Mouse (Mus musculus) limb, embryonic 10.5 days (tissue): ENCODE data around the gene Lrrc7. TPM values are rescaled to one million over a fixed set of nuclear protein-coding genes. Genes with fewer than 3 reads are reported as not detected.

Experiments used
- DNase-seq: peaks from one replicate; pipeline ENCODE4 v3.0.0-alpha.2; 2017; ENCODE audit warnings: low spot score
- H3K27ac ChIP-seq: fragments of 300-500 bp; sonication (generic); 2 replicates; pipeline ENCODE4 v1.5.1; 2016; ENCODE audit warnings: mild to moderate bottlenecking
- H3K27me3 ChIP-seq: fragments of 300-500 bp; sonication (generic); 2 replicates; pipeline ENCODE4 v1.6.1; 2016; ENCODE audit warnings: low read depth, mild to moderate bottlenecking; ENCODE audit not compliant: poor library complexity, severe bottlenecking
- H3K36me3 ChIP-seq: fragments of 300-500 bp; sonication (generic); 2 replicates; pipeline ENCODE4 v1.6.1; 2016; ENCODE audit warnings: mild to moderate bottlenecking, moderate library complexity
- H3K4me1 ChIP-seq: fragments of 300-500 bp; sonication (generic); 2 replicates; pipeline ENCODE4 v1.6.1; 2016
- H3K4me3 ChIP-seq: fragments of 300-500 bp; sonication (generic); 2 replicates; pipeline ENCODE4 v1.5.1; 2016; ENCODE audit warnings: mild to moderate bottlenecking, moderate library complexity
- H3K9me3 ChIP-seq: fragments of 300-500 bp; sonication (generic); replicated peaks from 2 replicates; pipeline ENCODE4 v1.6.1; 2016; ENCODE audit warnings: mild to moderate bottlenecking
- WGBS: fragments of 180-500 bp; shearing (Covaris S2); methylation state at CpG from one replicate; pipeline ENCODE4 v1.1.7; 2016; 5-methylcytosine and 5-hydroxymethylcytosine counted together
- polyA plus RNA-seq: library from polyadenylated mRNA; unstranded; fragments of >200 nt; fragmentation: Nextera tagmentation; extraction: Ambion mirVana; gene quantifications from 2 replicates; pipeline ENCODE4 v1.2.1, GENCODE M21; 2016

Lrrc7 gene
- polyA plus RNA-seq, 1 experiment from 2014 or later, result 0.20 TPM

DNA sequence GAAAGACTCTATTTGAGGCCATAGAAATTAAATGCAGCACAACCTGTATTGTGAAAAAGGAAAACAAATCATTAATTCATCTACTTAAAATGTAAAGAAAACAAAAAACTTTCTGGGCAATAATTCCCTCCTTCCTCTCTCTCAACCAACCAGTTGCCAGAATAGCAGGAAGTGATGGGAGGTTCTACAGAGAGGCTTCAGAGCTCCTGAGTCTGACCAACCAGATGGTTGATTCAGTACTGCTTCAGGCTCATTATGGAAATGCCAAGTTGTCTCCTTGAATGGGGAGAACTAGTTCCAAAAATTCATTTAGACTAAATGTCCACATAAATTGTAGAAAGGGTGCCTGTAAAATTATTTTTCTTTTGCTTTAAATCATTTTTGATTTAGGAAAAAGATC lies 231.9 kb downstream of the Lrrc7 start:
- Histone ChIP-seq H3K9me3 (no peaks in the 10 kb centered on the region), H3K4me3 (no peak overlapping the region), H3K36me3 (no peaks in the 10 kb centered on the region), H3K27me3 (no peaks in the 10 kb centered on the region), H3K27ac (no peak overlapping the region), H3K4me1 (no peaks in the 10 kb centered on the region)
- no peak for DNase-seq

- 68% methylated on average over 2 of the region's 2 CpGs for WGBS
- no peaks in the 10 kb centered on the region for H3K9me3 ChIP-seq
- DNase-seq, result no peak
- no peaks in the 10 kb centered on the region for H3K27me3 ChIP-seq
- H3K4me1 ChIP-seq, result no peaks in the 10 kb centered on the region
- no peak overlapping the region for H3K27ac ChIP-seq
- no peaks in the 10 kb centered on the region for H3K36me3 ChIP-seq
- H3K4me3 ChIP-seq, result no peak overlapping the region
Measured at GRCm38 (mm10) chr3:158310391-158310790, 251.6 kb downstream of the Lrrc7 start.

DNA sequence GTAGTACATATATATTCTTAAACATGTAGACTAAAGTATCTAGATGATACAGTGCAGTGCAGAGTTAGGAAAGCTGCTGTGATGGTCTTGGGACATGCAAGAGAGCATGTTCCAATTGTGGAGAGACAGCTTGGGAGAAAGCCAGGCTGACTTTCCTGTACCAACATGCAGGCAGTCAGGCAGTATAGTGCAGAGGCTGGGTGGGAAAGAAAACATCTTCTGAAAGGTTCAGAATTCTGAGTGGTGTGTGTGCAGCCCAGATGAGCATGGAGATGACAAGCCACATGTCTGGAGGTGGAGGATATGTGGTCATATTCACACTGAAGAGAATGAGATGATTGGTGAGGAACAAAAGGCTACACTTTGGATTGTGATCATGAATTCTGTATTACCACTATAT lies 254.6 kb downstream of the Lrrc7 start:
- no peak overlapping the region for H3K27ac ChIP-seq
- no peaks in the 10 kb centered on the region for H3K36me3 ChIP-seq
- no peaks in the 10 kb centered on the region for H3K9me3 ChIP-seq
- no peak for DNase-seq
- H3K4me3 ChIP-seq, result no peak overlapping the region
- H3K4me1 ChIP-seq, result no peaks in the 10 kb centered on the region
- H3K27me3 ChIP-seq, result no peaks in the 10 kb centered on the region

- Histone ChIP-seq H3K27ac (no peak overlapping the region), H3K36me3 (no peaks in the 10 kb centered on the region), H3K4me3 (no peak overlapping the region), H3K27me3 (no peaks in the 10 kb centered on the region), H3K4me1 (no peaks in the 10 kb centered on the region), H3K9me3 (no peaks in the 10 kb centered on the region)
- 87% methylated on average over 3 of the region's 3 CpGs for WGBS
- DNase-seq, result no peak
Measured at GRCm38 (mm10) chr3:158298732-158299131, 263.3 kb downstream of the Lrrc7 start.

- Histone ChIP-seq H3K4me1 (no peaks in the 10 kb centered on the region), H3K36me3 (no peaks in the 10 kb centered on the region), H3K9me3 (no peaks in the 10 kb centered on the region), H3K27ac (no peak overlapping the region), H3K27me3 (no peaks in the 10 kb centered on the region), H3K4me3 (no peak overlapping the region)
- DNase-seq, result no peak
- WGBS, result 89% methylated on average over 5 of the region's 5 CpGs
Measured at GRCm38 (mm10) chr3:158295041-158295440, 267.0 kb downstream of the Lrrc7 start.

DNA sequence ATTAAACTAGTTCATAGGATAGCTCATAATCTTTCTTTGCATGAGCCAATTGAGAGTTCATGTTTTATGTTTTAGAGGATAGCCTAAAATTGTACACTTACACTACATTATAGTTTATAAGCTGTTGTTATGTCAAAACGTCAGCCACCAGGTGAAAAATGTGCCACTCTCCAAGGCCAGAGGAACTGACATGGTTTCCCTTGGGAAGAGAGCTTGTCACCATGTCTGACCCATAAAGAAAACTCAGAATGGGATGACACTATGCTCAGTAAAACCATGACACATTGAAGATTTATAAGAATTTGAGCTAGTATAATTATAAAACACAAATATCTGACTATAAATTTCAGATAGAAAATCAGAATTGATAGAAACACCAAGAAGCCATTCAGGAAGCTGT lies 277.6 kb downstream of the Lrrc7 start:
- no peaks in the 10 kb centered on the region for H3K36me3 ChIP-seq
- H3K4me1 ChIP-seq, result no peaks in the 10 kb centered on the region
- no peak overlapping the region for H3K27ac ChIP-seq
- DNase-seq, result no peak
- H3K4me3 ChIP-seq, result no peak overlapping the region
- WGBS, result 78% methylated on average over 1 of the region's 1 CpGs
- H3K27me3 ChIP-seq, result no peaks in the 10 kb centered on the region
- H3K9me3 ChIP-seq, result no peaks in the 10 kb centered on the region

DNA sequence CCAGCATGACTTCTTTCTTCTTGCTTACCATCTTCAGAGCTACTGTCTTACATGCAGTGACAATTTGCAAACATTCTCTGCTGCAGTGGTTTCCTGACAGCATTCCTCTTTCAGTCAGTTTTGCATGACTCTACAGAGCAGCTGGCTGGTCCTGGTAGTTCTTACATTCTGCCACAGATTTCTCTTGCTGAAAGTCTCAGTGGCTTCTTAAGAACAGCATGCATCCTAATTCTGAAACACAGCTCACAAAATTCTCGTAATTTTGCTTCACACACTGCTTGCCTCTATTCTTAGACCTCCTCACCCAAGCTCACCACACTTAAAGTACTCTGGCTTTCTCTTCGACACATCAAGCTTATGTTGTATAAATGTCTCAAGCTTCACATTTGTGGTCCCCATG lies 283.4 kb downstream of the Lrrc7 start:
- no peaks in the 10 kb centered on the region for H3K9me3 ChIP-seq
- no peaks in the 10 kb centered on the region for H3K36me3 ChIP-seq
- no peaks in the 10 kb centered on the region for H3K27me3 ChIP-seq
- no peak for DNase-seq
- WGBS, result 89% methylated on average over 2 of the region's 2 CpGs
- no peaks in the 10 kb centered on the region for H3K4me1 ChIP-seq
- no peak overlapping the region for H3K27ac ChIP-seq
- no peak overlapping the region for H3K4me3 ChIP-seq

DNA sequence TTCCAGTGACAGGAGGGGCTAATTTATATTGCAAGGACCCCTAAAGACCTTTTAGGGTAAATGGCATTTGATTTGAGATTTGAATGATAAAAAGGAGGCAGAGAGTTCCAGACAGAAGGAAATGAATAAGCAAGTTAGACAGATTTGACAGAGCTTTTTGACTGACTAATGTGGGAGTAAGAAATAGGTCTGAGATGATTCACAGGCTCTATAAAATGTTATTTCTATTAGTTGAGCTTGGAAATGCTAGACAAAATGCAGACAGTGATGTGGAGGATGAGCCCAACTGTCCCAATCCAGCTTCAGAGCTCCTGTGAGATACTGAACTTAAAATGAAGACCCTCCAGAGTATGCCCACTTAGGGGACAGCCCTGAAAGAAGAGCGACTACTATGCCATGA lies 289.3 kb downstream of the Lrrc7 start:
- no peaks in the 10 kb centered on the region for H3K9me3 ChIP-seq
- no peak overlapping the region for H3K4me3 ChIP-seq
- H3K36me3 ChIP-seq, result no peaks in the 10 kb centered on the region
- DNase-seq, result no peak
- no peaks in the 10 kb centered on the region for H3K27me3 ChIP-seq
- no peak overlapping the region for H3K27ac ChIP-seq
- no peaks in the 10 kb centered on the region for H3K4me1 ChIP-seq
- 100% methylated on average over 1 of the region's 1 CpGs for WGBS

- H3K36me3 ChIP-seq, result no peaks in the 10 kb centered on the region
- H3K4me3 ChIP-seq, result no peak overlapping the region
- no peaks in the 10 kb centered on the region for H3K9me3 ChIP-seq
- no peaks in the 10 kb centered on the region for H3K4me1 ChIP-seq
- H3K27me3 ChIP-seq, result no peaks in the 10 kb centered on the region
- no peak for DNase-seq
- 73% methylated on average over 1 of the region's 1 CpGs for whole genome bisulfite sequencing
- H3K27ac ChIP-seq, result no peak overlapping the region
Measured at GRCm38 (mm10) chr3:158270887-158271286, 291.1 kb downstream of the Lrrc7 start.

- Histone ChIP-seq H3K36me3 (no peaks in the 10 kb centered on the region), H3K4me3 (no peak overlapping the region), H3K27ac (no peak overlapping the region), H3K4me1 (no peaks in the 10 kb centered on the region), H3K9me3 (no peaks in the 10 kb centered on the region), H3K27me3 (no peaks in the 10 kb centered on the region)
- DNase-seq, result no peak
Measured at GRCm38 (mm10) chr3:158252576-158252975, 309.4 kb downstream of the Lrrc7 start.

DNA sequence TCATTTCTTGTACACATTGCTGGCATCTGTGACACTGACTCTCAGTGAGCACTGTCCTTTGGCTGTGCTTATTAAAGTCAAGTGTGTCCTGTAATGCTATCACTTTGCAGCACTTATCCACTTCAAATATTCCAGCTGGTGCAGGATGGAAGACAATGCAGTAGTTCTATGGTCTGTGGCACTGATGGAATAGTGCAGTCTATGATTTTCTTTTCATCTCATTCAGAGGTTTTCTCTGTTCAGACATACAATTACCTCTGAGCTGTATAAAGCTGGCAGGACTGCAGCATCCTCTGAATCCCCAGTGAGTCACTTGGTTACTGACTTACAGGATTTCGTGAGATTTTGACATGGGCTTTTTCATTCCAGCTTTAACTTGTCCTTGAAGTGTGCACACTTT lies 314.3 kb downstream of the Lrrc7 start:
- Histone ChIP-seq H3K27me3 (no peaks in the 10 kb centered on the region), H3K36me3 (no peaks in the 10 kb centered on the region), H3K4me1 (no peaks in the 10 kb centered on the region), H3K27ac (no peak overlapping the region), H3K4me3 (no peak overlapping the region), H3K9me3 (no peaks in the 10 kb centered on the region)
- WGBS, result 91% methylated on average over 1 of the region's 1 CpGs
- no peak for DNase-seq

DNA sequence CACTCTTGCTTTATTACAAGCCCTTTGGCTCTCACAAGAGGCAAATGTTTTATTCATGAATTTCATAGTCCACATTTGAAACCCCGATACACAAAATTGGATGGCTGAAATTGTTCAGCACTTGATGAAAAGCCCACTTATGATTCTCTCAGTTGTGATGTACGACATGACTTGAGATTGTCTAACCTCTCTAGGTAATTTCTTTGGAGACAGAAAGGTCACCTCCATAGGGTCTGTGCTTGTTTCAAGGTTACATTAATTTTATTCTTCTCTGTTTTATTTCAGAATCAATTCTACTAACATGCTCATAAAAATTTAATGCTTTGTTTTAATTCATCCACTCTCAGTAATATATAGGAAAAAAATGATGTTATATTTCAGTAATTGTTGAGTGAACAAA lies 351.4 kb downstream of the Lrrc7 start:
- H3K4me1 ChIP-seq, result no peaks in the 10 kb centered on the region
- H3K27ac ChIP-seq, result no peak overlapping the region
- WGBS, result 86% methylated on average over 2 of the region's 2 CpGs
- DNase-seq, result no peak
- no peaks in the 10 kb centered on the region for H3K27me3 ChIP-seq
- H3K9me3 ChIP-seq, result no peaks in the 10 kb centered on the region
- no peaks in the 10 kb centered on the region for H3K36me3 ChIP-seq
- no peak overlapping the region for H3K4me3 ChIP-seq

DNA sequence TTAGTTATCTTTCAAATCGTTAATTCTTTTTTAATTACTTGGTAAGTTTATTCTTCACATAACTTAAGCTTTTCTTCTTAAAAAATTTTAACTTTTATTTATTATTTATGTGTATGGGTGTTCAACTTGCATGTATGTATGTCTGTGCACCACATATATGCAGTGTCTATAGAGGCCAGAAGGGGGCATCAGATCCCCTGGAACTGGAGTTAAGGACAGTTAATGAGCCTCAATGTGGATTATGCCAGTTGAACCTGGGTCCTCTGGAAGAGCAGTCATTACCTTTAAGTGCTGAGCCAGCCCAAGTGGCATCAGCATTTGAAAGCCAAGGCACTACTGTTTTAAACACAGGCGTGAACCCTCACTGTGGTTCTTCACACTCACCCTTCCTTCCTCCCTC lies 352.0 kb downstream of the Lrrc7 start:
- WGBS, result 5% methylated on average over 2 of the region's 2 CpGs
- H3K27ac ChIP-seq, result no peak overlapping the region

GRCm38 (mm10) chr3:158207840-158208239 lies 354.2 kb downstream of the Lrrc7 start:
- Histone ChIP-seq H3K36me3 (no peaks in the 10 kb centered on the region), H3K9me3 (no peaks in the 10 kb centered on the region), H3K4me3 (no peak overlapping the region), H3K4me1 (no peaks in the 10 kb centered on the region), H3K27ac (no peak overlapping the region), H3K27me3 (no peaks in the 10 kb centered on the region)
- no peak for DNase-seq
- WGBS, result 65% methylated on average over 2 of the region's 2 CpGs

More for the DNA sequence above, 352.0 kb downstream of the Lrrc7 start:
- peak; percentile 41 for DNase-seq
- H3K36me3 ChIP-seq, result no peaks in the 10 kb centered on the region
- H3K4me1 ChIP-seq, result no peaks in the 10 kb centered on the region
- H3K4me3 ChIP-seq, result no peak overlapping the region
- no peaks in the 10 kb centered on the region for H3K27me3 ChIP-seq
- H3K9me3 ChIP-seq, result no peaks in the 10 kb centered on the region
